Mouse (Mus musculus) spleen, adult 10 weeks (tissue): Measurements from ENCODE around the gene Rdx. TPM values are rescaled to one million over a fixed set of nuclear protein-coding genes. Genes with fewer than 3 reads are reported as not detected.

Experiments used
- polyA plus RNA-seq: library from polyadenylated mRNA; stranded (reverse); fragments of 350-450 nt; fragmentation: Illumina TruSeq; extraction: RNeasy Lipid Tissue Mini Kit (QIAGEN cat#74804); gene quantifications from one replicate; pipeline ENCODE4 v1.2.3, GENCODE M21; 2015; ENCODE audit warnings: low replicate concordance; ENCODE audit not compliant: insufficient read depth

Gene Rdx
- 87.3 TPM for polyA plus RNA-seq

DNA sequence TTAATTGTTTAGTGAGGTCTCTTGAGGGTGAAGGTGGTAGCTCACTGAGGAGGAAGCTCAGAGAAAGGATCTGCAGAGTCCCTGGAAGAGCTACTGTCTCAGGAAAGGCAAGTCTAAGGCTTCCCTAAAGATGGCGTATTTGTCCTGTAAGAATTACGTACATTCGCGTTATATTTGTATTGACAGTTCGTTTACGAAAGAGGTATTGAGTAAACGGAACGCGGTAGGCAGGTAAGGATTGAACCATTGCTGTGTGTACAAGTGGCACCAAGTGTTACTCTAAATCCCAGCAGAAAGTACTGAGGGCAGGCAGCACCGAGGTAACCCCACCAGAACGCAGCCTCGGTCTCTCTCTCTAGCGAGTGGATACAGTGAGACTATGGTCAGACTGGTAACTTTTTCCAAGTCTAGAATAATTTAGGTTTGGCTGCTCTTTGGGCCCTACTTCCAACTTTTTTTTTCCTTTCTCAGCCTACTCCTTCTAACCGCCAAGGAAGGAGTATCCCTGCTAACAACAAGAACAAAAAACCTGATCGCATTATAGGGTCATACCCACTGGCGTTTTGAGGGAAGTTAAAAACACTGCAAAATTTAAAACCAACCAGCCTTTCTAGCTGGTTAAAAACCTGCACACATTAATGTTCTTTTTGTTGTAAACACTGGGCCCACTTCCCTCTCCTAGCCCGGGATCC lies at the start of gene Rdx:
Gene Rdx, plus strand, starts transcription at position 45 of the 692 bp plus-strand sequence.

Other genes with a start within 250 kb of the Rdx start
- gene Fdx1, start 83.6 kb upstream of the Rdx start, polyA plus RNA-seq: 19.7 TPM
- gene Zc3h12c, start 121.4 kb downstream of the Rdx start, polyA plus RNA-seq: 10.4 TPM